In genomic region chr15:25414747-25415119, GRCm38 (mm10) we compare ENCODE assay signal across 8 mouse cellular contexts. TPM values are rescaled to one million over a fixed set of nuclear protein-coding genes. Genes with fewer than 3 reads are reported as not detected.
A peak's percentile ranks its signal among the peaks of the same experiment; 100 is the strongest.
DNase-seq lines count a peak whose midpoint lies in the region; ATAC-seq and TF ChIP-seq lines count a peak whose summit lies in the region.

No protein-coding gene starts in this region.

- peak; percentile 60 for DNase-seq in cerebellum, adult 11-12 months
- peak; percentile 94 for DNase-seq in forelimb bud, embryonic 11.5 days (ENCODE audit: low read depth, low spot score)
- peak; percentile 84 to 91 for DNase-seq in layer of hippocampus, adult 8-10 months (ENCODE audit: low spot score in 2 of 2)
- DNase-seq in ovary, adult 18-20 months (ENCODE audit: low spot score): peak; percentile 45
- DNase-seq in thymus, adult 2 months: peak; percentile 86

- no peak overlapping the region for H3K9ac ChIP-seq in ES-Bruce4 (ENCODE audit: low read depth, poor library complexity, severe bottlenecking)
- peak overlapping the region; percentile 82; the same call in 1 of the 2 replicates for H3K9ac ChIP-seq in lung, embryonic 15.5 days

- peak overlapping the region; percentile 88 for H3K4me2 ChIP-seq in lung, embryonic 15.5 days

- WGBS in lung, embryonic 15.5 days: under 1% methylated on average over 14 of the region's 14 CpGs
- 2% methylated on average over 14 of the region's 14 CpGs for WGBS in thymus, adult 2 months

- no peak overlapping the region for H3K27ac ChIP-seq in ES-Bruce4 (ENCODE audit: insufficient read depth, low read length)
- peak overlapping the region; percentile 87; the same call in 1 of the 2 replicates for H3K27ac ChIP-seq in lung, embryonic 15.5 days
- no peak overlapping the region for H3K27ac ChIP-seq in thymus, adult 2 months (ENCODE audit: control insufficient read depth, insufficient read depth, low read length)

- no peaks in the 10 kb centered on the region for H3K9me3 ChIP-seq in ES-Bruce4 (replicated peaks; ENCODE audit: control insufficient read depth, insufficient read depth, low read length, poor library complexity, severe bottlenecking)
- no peaks in the 10 kb centered on the region for H3K9me3 ChIP-seq in lung, embryonic 15.5 days

- peaks cover 2% of the 10 kb centered on the region for H3K4me1 ChIP-seq in ES-Bruce4 (ENCODE audit: control insufficient read depth, insufficient read depth, low read length)
- H3K4me1 ChIP-seq in lung, embryonic 15.5 days: peaks cover 22% of the 10 kb centered on the region
- peaks cover 9% of the 10 kb centered on the region for H3K4me1 ChIP-seq in thymus, adult 2 months (replicated peaks; ENCODE audit: control insufficient read depth, insufficient read depth, low read length)

- TF ChIP-seq EP300 in ES-Bruce4 (IDR thresholded peaks at IDR 0.05; ENCODE audit: insufficient read depth, low read depth, low read length): no peak

- peak; percentile 86 for TF ChIP-seq CTCF in ES-Bruce4 (IDR thresholded peaks at IDR 0.05; ENCODE audit: low read depth, low read length)
- TF ChIP-seq CTCF in thymus, adult 2 months (IDR thresholded peaks at IDR 0.05; ENCODE audit: borderline replicate concordance, control insufficient read depth, extremely low read depth, insufficient read depth, low read length, poor library complexity): peak; percentile 69; the same call in 1 of the 2 replicates

- no peaks in the 10 kb centered on the region for H3K36me3 ChIP-seq in ES-Bruce4 (ENCODE audit: control insufficient read depth, insufficient read depth, low read length, poor library complexity, severe bottlenecking)
- H3K36me3 ChIP-seq in lung, embryonic 15.5 days: no peaks in the 10 kb centered on the region
- H3K36me3 ChIP-seq in thymus, adult 2 months (ENCODE audit: control insufficient read depth, insufficient read depth, low read length): no peaks in the 10 kb centered on the region

- no peaks in the 10 kb centered on the region for H3K27me3 ChIP-seq in ES-Bruce4 (ENCODE audit: control insufficient read depth, insufficient read depth, low read length, poor library complexity, severe bottlenecking)
- H3K27me3 ChIP-seq in lung, embryonic 15.5 days: no peaks in the 10 kb centered on the region
- no peaks in the 10 kb centered on the region for H3K27me3 ChIP-seq in thymus, adult 2 months (ENCODE audit: control insufficient read depth, insufficient read depth, low read length)

- peak overlapping the region; percentile 74 for H3K4me3 ChIP-seq in ES-Bruce4 (ENCODE audit: low read depth, low read length)
- peak overlapping the region; percentile 84 for H3K4me3 ChIP-seq in lung, embryonic 15.5 days
- peak overlapping the region; percentile 33 for H3K4me3 ChIP-seq in thymus, adult 2 months (ENCODE audit: control insufficient read depth, insufficient read depth, low read length)

- TF ChIP-seq POLR2A in ES-Bruce4 (IDR thresholded peaks at IDR 0.05; ENCODE audit: insufficient read depth, low read length): no peak
- no peak for TF ChIP-seq POLR2A in thymus, adult 2 months (IDR thresholded peaks at IDR 0.05; ENCODE audit: control insufficient read depth, extremely low read depth, insufficient read depth, low read length, poor library complexity)

- ATAC-seq in hematopoietic stem cell, adult 5-6 weeks (replicated peaks in 1 of 2; ENCODE audit: insufficient read depth in 1 of 2, low FRiP score in 2 of 2, low TSS enrichment in 1 of 2, low read depth in 1 of 2, poor library complexity in 2 of 2, severe bottlenecking in 2 of 2): peak; percentile 67 to 74
- peak; percentile 43; the same call in 1 of the 2 replicates for ATAC-seq in lung, embryonic 15.5 days (ENCODE audit: borderline replicate concordance, extremely low read depth, low FRiP score, low TSS enrichment)

RNA-seq across cellular contexts. Expression of gene Basp1, which starts 1.2 kb away (rescaled TPM):
- 109 and 110 TPM in 2 replicates for polyA plus RNA-seq in ES-Bruce4 (2011; ENCODE audit: insufficient read depth, insufficient read length, low read depth, missing spikeins)
- 33.2 and 48.4 TPM in 2 replicates for total RNA-seq in hematopoietic stem cell, adult 5-6 weeks (2017)
- 100 to 1,000 TPM; 476 to 520 (median 494) TPM for total RNA-seq in layer of hippocampus, adult 8-10 months (2022)
- 28.4 and 32.1 TPM in 2 replicates for polyA plus RNA-seq in lung, embryonic 15.5 days (2015; fragmentation: Nextera tagmentation; extraction: Ambion mirVana)
- 13.9 and 18.1 TPM in 2 replicates for polyA plus RNA-seq in thymus, adult 2 months (2012; rRNA removed)

Comparison
In these comparisons a context has a peak if more than half of its experiments do, and no peak if none do; other contexts are left out.
1. H3K4me3 ChIP-seq: peak in every context shown above with its lines; median percentile 84 in lung, embryonic 15.5 days; 74 in ES-Bruce4; 33 in thymus, adult 2 months.